24 mouse cellular contexts compared by ENCODE assay signal in genomic region chr9:9708671-9709070, GRCm38 (mm10).
"Had no signal": no experiment of that assay in that cellular context is flagged by ENCODE, and none has a peak within 500 bp of the region (broad histone marks: within the 10 kb centered on the region; RNA-seq: fewer than 3 reads in every experiment).

No protein-coding gene starts in this region.

- ATAC-seq: intestine, postnatal 0 days; liver, postnatal 0 days; lung, postnatal 0 days; midbrain, embryonic 15.5 days had no signal

- H3K27ac ChIP-seq: layer of hippocampus, adult 2 months; limb, embryonic 12.5 days; limb, embryonic 15.5 days; liver, embryonic 14.5 days; macrophage; midbrain, embryonic 12.5 days; midbrain, embryonic 15.5 days; neural tube, embryonic 12.5 days; neural tube, embryonic 15.5 days; stomach, postnatal 0 days had no signal

- DNase-seq: layer of hippocampus, adult 9-11 months; layer of hippocampus, postnatal 36 days; left cerebral cortex, postnatal 4 days; liver, postnatal 0 days; lung, embryonic 14.5 days; right cerebral cortex, adult 18-20 months; right cerebral cortex, postnatal 14 days; right cerebral cortex, postnatal 4 days; thymus, adult 2 months; thymus, postnatal 14 days; thymus, postnatal 4 days had no signal

- H3K27me3 ChIP-seq: limb, embryonic 12.5 days; limb, embryonic 15.5 days; midbrain, embryonic 12.5 days; midbrain, embryonic 15.5 days; neural tube, embryonic 12.5 days; neural tube, embryonic 15.5 days had no signal

- H3K4me1 ChIP-seq: limb, embryonic 12.5 days; limb, embryonic 15.5 days; midbrain, embryonic 12.5 days; midbrain, embryonic 15.5 days; neural tube, embryonic 12.5 days; neural tube, embryonic 15.5 days had no signal

- H3K36me3 ChIP-seq: limb, embryonic 12.5 days; limb, embryonic 15.5 days; midbrain, embryonic 12.5 days; midbrain, embryonic 15.5 days; neural tube, embryonic 12.5 days; neural tube, embryonic 15.5 days had no signal

- H3K9me3 ChIP-seq: limb, embryonic 12.5 days; limb, embryonic 15.5 days; midbrain, embryonic 12.5 days; midbrain, embryonic 15.5 days; neural tube, embryonic 12.5 days; neural tube, embryonic 15.5 days had no signal

- H3K4me3 ChIP-seq: layer of hippocampus, adult 2 months; limb, embryonic 12.5 days; limb, embryonic 15.5 days; midbrain, embryonic 12.5 days; midbrain, embryonic 15.5 days; neural tube, embryonic 12.5 days; neural tube, embryonic 15.5 days had no signal

- H3K9ac ChIP-seq: limb, embryonic 12.5 days; limb, embryonic 15.5 days; liver, embryonic 14.5 days; liver, postnatal 0 days; lung, embryonic 14.5 days; midbrain, embryonic 12.5 days; midbrain, embryonic 15.5 days; neural tube, embryonic 12.5 days; neural tube, embryonic 15.5 days had no signal

- H3K4me2 ChIP-seq: limb, embryonic 12.5 days; limb, embryonic 15.5 days; liver, embryonic 11.5 days; lung, embryonic 14.5 days; midbrain, embryonic 12.5 days; midbrain, embryonic 15.5 days; neural tube, embryonic 12.5 days; neural tube, embryonic 15.5 days had no signal
